Mouse (Mus musculus): Measurements from ENCODE around the gene Sox10. TPM values are rescaled to one million over a fixed set of nuclear protein-coding genes. Genes with fewer than 3 reads are reported as not detected.

Sox10 gene
- total RNA-seq, 1 experiment from 2014 or later, result 2.1 TPM

GRCm38 (mm10) chr15:79122546-79122945 is 42.5 kb downstream of the Sox10 start:
- DNase-seq, result no peak

- DNase-seq, result no peak
Measured at GRCm38 (mm10) chr15:79122119-79122518, 42.9 kb downstream of the Sox10 start.

- no peak for DNase-seq
Measured at GRCm38 (mm10) chr15:79119491-79119890, 45.5 kb downstream of the Sox10 start.

- DNase-seq, result no peak
Measured at GRCm38 (mm10) chr15:79115276-79115675, 49.8 kb downstream of the Sox10 start.

GRCm38 (mm10) chr15:79111774-79112173 is 53.3 kb downstream of the Sox10 start:
- DNase-seq, result no peak

- no peak for DNase-seq
Measured at GRCm38 (mm10) chr15:79110528-79110927, 54.5 kb downstream of the Sox10 start.

GRCm38 (mm10) chr15:79110031-79110430 is 55.0 kb downstream of the Sox10 start:
- DNase-seq, result no peak

- DNase-seq, result peak; percentile 53
Measured at GRCm38 (mm10) chr15:79109321-79109934, 55.6 kb downstream of the Sox10 start.

GRCm38 (mm10) chr15:79108421-79109320 is 56.4 kb downstream of the Sox10 start, which contains the start of gene Micall1:
TSS of gene Micall1 (plus strand) at chr15:79108898.
- peak; percentile 87 for DNase-seq

- no peak for DNase-seq
Measured at GRCm38 (mm10) chr15:79107966-79108365, 57.1 kb downstream of the Sox10 start.

- no peak for DNase-seq
Measured at GRCm38 (mm10) chr15:79105804-79106203, 59.2 kb downstream of the Sox10 start.

Other genes with a start within 250 kb of the Sox10 start
- gene Lgals1, start 238.5 kb downstream of the Sox10 start, total RNA-seq (2021), result 273 and 304 TPM in 2 replicates
- 42.7 and 44.0 TPM in 2 replicates for gene Nol12, start 230.3 kb downstream of the Sox10 start, total RNA-seq (2021)
- gene Triobp, start 217.5 kb downstream of the Sox10 start, total RNA-seq (2021), result 113 and 114 TPM in 2 replicates
- 159 and 217 TPM in 2 replicates for gene H1f0, start 136.8 kb downstream of the Sox10 start, total RNA-seq (2021)
- 0.39 TPM in 1 of 2 replicates, not detected in the other for gene Galr3, start 123.4 kb downstream of the Sox10 start, total RNA-seq (2021)
- gene Ankrd54, start 102.3 kb downstream of the Sox10 start, total RNA-seq (2021), result 20.4 and 27.4 TPM in 2 replicates
- 150 and 151 TPM in 2 replicates for gene Eif3l, start 90.1 kb downstream of the Sox10 start, total RNA-seq (2021)
- gene Micall1, start 56.3 kb downstream of the Sox10 start, total RNA-seq (2021), result 42.9 and 57.5 TPM in 2 replicates
- gene Polr2f, start 24.2 kb downstream of the Sox10 start, total RNA-seq (2021), result 110 and 122 TPM in 2 replicates
- gene 1700088E04Rik, start 24.0 kb downstream of the Sox10 start, total RNA-seq (2021), result 6.3 and 7.2 TPM in 2 replicates
- 20.8 and 26.1 TPM in 2 replicates for gene Pick1, start 63.9 kb upstream of the Sox10 start, total RNA-seq (2021)
- gene Gm49486, start 64.2 kb upstream of the Sox10 start, total RNA-seq (2021), result not detected in 2 replicates
- gene Slc16a8, start 89.5 kb upstream of the Sox10 start, total RNA-seq (2021), result not detected in 2 replicates
- gene Baiap2l2, start 120.3 kb upstream of the Sox10 start, total RNA-seq (2021), result not detected in 2 replicates
- gene Pla2g6, start 163.2 kb upstream of the Sox10 start, total RNA-seq (2021), result 28.4 and 31.9 TPM in 2 replicates
- 2.2 and 3.1 TPM in 2 replicates for gene Maff, start 181.4 kb upstream of the Sox10 start, total RNA-seq (2021)
- gene Tmem184b, start 238.3 kb upstream of the Sox10 start, total RNA-seq (2021), result 47.1 and 54.5 TPM in 2 replicates

Data from adrenal gland, postnatal 25 days (tissue).